Mouse (Mus musculus) stomach, postnatal 0 days (tissue): ENCODE measurements around the gene Dlg2.

Source experiments
- CTCF ChIP-seq: IDR thresholded peaks from 2 replicates; pipeline ENCODE4 v1.5.1; 2016; ENCODE audit warnings: antibody characterized with exemption, low read depth, mild to moderate bottlenecking, moderate library complexity
- EP300 ChIP-seq: optimal IDR thresholded peaks from 2 replicates; pipeline ENCODE3; 2016; ENCODE audit warnings: antibody characterized with exemption

DNA sequence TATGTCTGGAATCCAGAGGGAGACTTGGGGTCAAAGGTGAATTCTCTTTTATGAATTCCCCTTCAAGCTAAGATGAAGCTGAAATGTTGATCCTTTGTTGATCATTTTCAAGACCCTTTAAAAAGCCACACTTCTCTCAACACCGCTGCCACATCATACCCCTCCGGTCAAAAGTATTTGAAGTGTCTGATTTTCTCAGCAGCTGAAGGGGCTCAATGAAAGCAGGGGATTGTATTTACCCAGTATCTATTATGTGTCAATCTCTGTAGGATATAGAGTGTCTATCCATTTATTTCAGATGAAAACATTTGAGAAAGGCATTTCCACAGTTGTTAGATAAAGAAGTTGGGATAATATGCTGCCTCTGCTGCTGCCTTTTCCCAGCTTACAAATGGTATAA, 1459.7 kb downstream of the Dlg2 start:
- TF ChIP-seq CTCF (no peak), EP300 (no peak)
